Mouse (Mus musculus): Measurements from ENCODE around the gene Lrrc4b. TPM values are rescaled to one million over a fixed set of nuclear protein-coding genes. Genes with fewer than 3 reads are reported as not detected.

Lrrc4b gene
- polyA plus RNA-seq, 1 experiment from 2014 or later: 7.4 TPM

- no peak overlapping the region for H3K4me2 ChIP-seq (ENCODE audit: low read depth)
- no peak overlapping the region for H3K4me3 ChIP-seq (ENCODE audit: low read depth, low read length)
- H3K27ac ChIP-seq (ENCODE audit: low read depth, low read length): no peak overlapping the region
- H3K4me1 ChIP-seq (ENCODE audit: control insufficient read depth, insufficient read depth, low read length): no peaks in the 10 kb centered on the region
- H3K27me3 ChIP-seq (ENCODE audit: control insufficient read depth, insufficient read depth, low read length): no peaks in the 10 kb centered on the region
- H3K9ac ChIP-seq (ENCODE audit: low read length): no peak overlapping the region
- DNase-seq (ENCODE audit: low spot score) (no peak), ATAC-seq (ENCODE audit: insufficient read depth, low FRiP score, low TSS enrichment) (no peak)
- H3K9me3 ChIP-seq (ENCODE audit: control insufficient read depth, low read length): no peaks in the 10 kb centered on the region
- 85% methylated on average over 6 of the region's 6 CpGs for WGBS
- H3K36me3 ChIP-seq (ENCODE audit: control insufficient read depth, insufficient read depth, low read length): no peaks in the 10 kb centered on the region
Observed at GRCm38 (mm10) chr7:44401673-44402072, 27.1 kb upstream of the Lrrc4b start.

- Histone ChIP-seq H3K4me1 (ENCODE audit: control insufficient read depth, insufficient read depth, low read length) (no peaks in the 10 kb centered on the region), H3K9ac (ENCODE audit: low read length) (no peak overlapping the region), H3K4me2 (ENCODE audit: low read depth) (peak overlapping the region; percentile 52), H3K27ac (ENCODE audit: low read depth, low read length) (peak overlapping the region; percentile 40), H3K4me3 (ENCODE audit: low read depth, low read length) (peak overlapping the region; percentile 14), H3K36me3 (ENCODE audit: control insufficient read depth, insufficient read depth, low read length) (no peaks in the 10 kb centered on the region), H3K27me3 (ENCODE audit: control insufficient read depth, insufficient read depth, low read length) (no peaks in the 10 kb centered on the region), H3K9me3 (ENCODE audit: control insufficient read depth, low read length) (no peaks in the 10 kb centered on the region)
- ATAC-seq (ENCODE audit: insufficient read depth, low FRiP score, low TSS enrichment): peak; percentile 98
- 2% methylated on average over 27 of the region's 27 CpGs for WGBS
- DNase-seq (ENCODE audit: low spot score): peak; percentile 95
Observed at GRCm38 (mm10) chr7:44405346-44406014, 23.3 kb upstream of the Lrrc4b start.

DNA sequence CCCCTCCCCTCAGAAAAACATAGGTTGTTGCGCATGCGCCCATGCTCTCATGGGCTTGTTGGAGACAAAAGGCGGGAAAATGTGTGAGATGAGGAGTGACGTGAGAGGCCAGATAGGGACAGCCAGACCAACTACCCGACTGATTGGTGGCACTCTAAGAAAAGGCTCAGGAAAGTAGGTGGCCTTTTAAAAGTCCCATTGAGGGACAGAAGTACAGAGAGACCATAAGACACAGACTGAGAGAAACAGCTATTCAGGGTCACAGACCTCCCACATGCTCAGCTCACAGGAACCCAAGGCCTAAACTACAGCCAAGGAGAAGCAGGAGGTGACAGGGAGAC, 22.8 kb upstream of the Lrrc4b start:
- ATAC-seq (ENCODE audit: insufficient read depth, low FRiP score, low TSS enrichment): peak; percentile 51

DNA sequence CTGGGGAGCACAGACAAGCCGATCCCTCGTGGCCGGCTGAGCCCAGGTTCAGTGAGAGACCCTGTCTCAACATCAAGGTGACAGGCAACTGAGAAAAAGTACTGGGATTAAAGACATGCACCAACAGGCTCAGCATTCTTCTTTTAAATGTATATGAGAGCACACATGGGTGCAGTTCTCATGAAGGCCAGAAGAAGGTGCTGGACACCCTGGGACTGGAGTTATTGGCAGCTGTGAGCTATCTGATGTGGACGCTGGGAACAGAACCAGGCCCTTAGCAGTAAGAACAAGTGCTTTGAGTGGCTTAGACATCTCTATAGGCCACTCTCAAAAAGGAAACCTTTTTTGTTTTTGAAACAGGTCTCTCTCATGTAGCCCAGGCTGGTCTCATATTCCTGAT, 17.7 kb upstream of the Lrrc4b start:
- Histone ChIP-seq H3K9me3 (ENCODE audit: control insufficient read depth, low read length) (no peaks in the 10 kb centered on the region), H3K36me3 (ENCODE audit: control insufficient read depth, insufficient read depth, low read length) (no peaks in the 10 kb centered on the region), H3K27me3 (ENCODE audit: control insufficient read depth, insufficient read depth, low read length) (no peaks in the 10 kb centered on the region), H3K27ac (ENCODE audit: low read depth, low read length) (no peak overlapping the region), H3K4me1 (ENCODE audit: control insufficient read depth, insufficient read depth, low read length) (no peaks in the 10 kb centered on the region), H3K4me2 (ENCODE audit: low read depth) (no peak overlapping the region), H3K4me3 (ENCODE audit: low read depth, low read length) (no peak overlapping the region), H3K9ac (ENCODE audit: low read length) (no peak overlapping the region)
- no peak for ATAC-seq (ENCODE audit: insufficient read depth, low FRiP score, low TSS enrichment)
- DNase-seq (ENCODE audit: low spot score): no peak
- 90% methylated on average over 4 of the region's 4 CpGs for WGBS

More for the DNA sequence above, 22.8 kb upstream of the Lrrc4b start:
- no peak overlapping the region for H3K4me2 ChIP-seq (ENCODE audit: low read depth)
- H3K9me3 ChIP-seq (ENCODE audit: control insufficient read depth, low read length): no peaks in the 10 kb centered on the region
- under 1% methylated on average over 5 of the region's 5 CpGs for WGBS
- H3K4me3 ChIP-seq (ENCODE audit: low read depth, low read length): peak overlapping the region; percentile 14; the same call in 1 of the 2 replicates
- H3K4me1 ChIP-seq (ENCODE audit: control insufficient read depth, insufficient read depth, low read length): no peaks in the 10 kb centered on the region
- no peaks in the 10 kb centered on the region for H3K27me3 ChIP-seq (ENCODE audit: control insufficient read depth, insufficient read depth, low read length)
- no peak overlapping the region for H3K27ac ChIP-seq (ENCODE audit: low read depth, low read length)
- no peaks in the 10 kb centered on the region for H3K36me3 ChIP-seq (ENCODE audit: control insufficient read depth, insufficient read depth, low read length)
- DNase-seq (ENCODE audit: low spot score): no peak
- H3K9ac ChIP-seq (ENCODE audit: low read length): no peak overlapping the region

DNA sequence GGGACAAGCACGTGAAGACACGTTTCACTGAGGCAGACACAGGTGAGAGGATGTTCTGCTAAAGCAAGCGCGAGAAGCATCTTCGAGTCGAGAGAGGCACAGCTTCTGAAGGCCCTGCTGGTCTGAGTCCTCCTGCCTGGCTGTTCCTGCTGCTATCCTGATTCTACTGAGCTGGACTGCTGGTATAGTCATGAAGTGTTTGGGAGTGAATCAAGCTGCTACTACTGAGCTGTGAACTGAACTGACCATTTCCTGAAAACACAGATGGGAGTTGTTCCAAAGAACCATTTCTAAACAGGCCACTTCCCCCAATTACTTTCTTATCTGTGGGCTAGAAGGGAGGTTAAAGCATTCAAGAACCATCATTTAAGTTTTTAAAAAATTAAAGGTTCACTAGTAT, 15.5 kb upstream of the Lrrc4b start:
- H3K4me3 ChIP-seq (ENCODE audit: low read depth, low read length): no peak overlapping the region
- WGBS: 89% methylated on average over 6 of the region's 6 CpGs
- no peak for DNase-seq (ENCODE audit: low spot score)
- H3K4me2 ChIP-seq (ENCODE audit: low read depth): no peak overlapping the region
- H3K27ac ChIP-seq (ENCODE audit: low read depth, low read length): no peak overlapping the region
- ATAC-seq (ENCODE audit: insufficient read depth, low FRiP score, low TSS enrichment): no peak
- no peaks in the 10 kb centered on the region for H3K9me3 ChIP-seq (ENCODE audit: control insufficient read depth, low read length)
- H3K36me3 ChIP-seq (ENCODE audit: control insufficient read depth, insufficient read depth, low read length): no peaks in the 10 kb centered on the region
- H3K4me1 ChIP-seq (ENCODE audit: control insufficient read depth, insufficient read depth, low read length): no peaks in the 10 kb centered on the region
- no peaks in the 10 kb centered on the region for H3K27me3 ChIP-seq (ENCODE audit: control insufficient read depth, insufficient read depth, low read length)
- no peak overlapping the region for H3K9ac ChIP-seq (ENCODE audit: low read length)

GRCm38 (mm10) chr7:44427666-44428065, 1.2 kb upstream of the Lrrc4b start:
- H3K27me3 ChIP-seq (ENCODE audit: control insufficient read depth, insufficient read depth, low read length): peaks cover 10% of the 10 kb centered on the region; the same call in 1 of the 2 replicates
- no peak overlapping the region; the same call in 1 of the 2 replicates for H3K4me2 ChIP-seq (ENCODE audit: low read depth)
- H3K4me3 ChIP-seq (ENCODE audit: low read depth, low read length): no peak overlapping the region
- WGBS: 12% methylated on average over 8 of the region's 8 CpGs
- no peaks in the 10 kb centered on the region for H3K9me3 ChIP-seq (ENCODE audit: control insufficient read depth, low read length)
- no peaks in the 10 kb centered on the region for H3K36me3 ChIP-seq (ENCODE audit: control insufficient read depth, insufficient read depth, low read length)
- H3K27ac ChIP-seq (ENCODE audit: low read depth, low read length): no peak overlapping the region
- H3K9ac ChIP-seq (ENCODE audit: low read length): no peak overlapping the region
- DNase-seq (ENCODE audit: low spot score): no peak
- peaks cover 5% of the 10 kb centered on the region for H3K4me1 ChIP-seq (ENCODE audit: control insufficient read depth, insufficient read depth, low read length)
- ATAC-seq (ENCODE audit: insufficient read depth, low FRiP score, low TSS enrichment): no peak

GRCm38 (mm10) chr7:44428171-44428950, 457 bp upstream of the Lrrc4b start:
- peak overlapping the region; percentile 97 for H3K27ac ChIP-seq (ENCODE audit: low read depth, low read length)
- peak overlapping the region; percentile 71 for H3K4me2 ChIP-seq (ENCODE audit: low read depth)
- H3K9me3 ChIP-seq (ENCODE audit: control insufficient read depth, low read length): no peaks in the 10 kb centered on the region
- peak; percentile 86 for DNase-seq (ENCODE audit: low spot score)
- H3K9ac ChIP-seq (ENCODE audit: low read length): peak overlapping the region; percentile 85
- WGBS: 1% methylated on average over 17 of the region's 38 CpGs
- H3K36me3 ChIP-seq (ENCODE audit: control insufficient read depth, insufficient read depth, low read length): no peaks in the 10 kb centered on the region
- peak; percentile 52; the same call in 1 of the 2 replicates for ATAC-seq (ENCODE audit: insufficient read depth, low FRiP score, low TSS enrichment)
- H3K27me3 ChIP-seq (ENCODE audit: control insufficient read depth, insufficient read depth, low read length): peaks cover 10% of the 10 kb centered on the region; the same call in 1 of the 2 replicates
- peaks cover 5% of the 10 kb centered on the region for H3K4me1 ChIP-seq (ENCODE audit: control insufficient read depth, insufficient read depth, low read length)
- peak overlapping the region; percentile 71 for H3K4me3 ChIP-seq (ENCODE audit: low read depth, low read length)

DNA sequence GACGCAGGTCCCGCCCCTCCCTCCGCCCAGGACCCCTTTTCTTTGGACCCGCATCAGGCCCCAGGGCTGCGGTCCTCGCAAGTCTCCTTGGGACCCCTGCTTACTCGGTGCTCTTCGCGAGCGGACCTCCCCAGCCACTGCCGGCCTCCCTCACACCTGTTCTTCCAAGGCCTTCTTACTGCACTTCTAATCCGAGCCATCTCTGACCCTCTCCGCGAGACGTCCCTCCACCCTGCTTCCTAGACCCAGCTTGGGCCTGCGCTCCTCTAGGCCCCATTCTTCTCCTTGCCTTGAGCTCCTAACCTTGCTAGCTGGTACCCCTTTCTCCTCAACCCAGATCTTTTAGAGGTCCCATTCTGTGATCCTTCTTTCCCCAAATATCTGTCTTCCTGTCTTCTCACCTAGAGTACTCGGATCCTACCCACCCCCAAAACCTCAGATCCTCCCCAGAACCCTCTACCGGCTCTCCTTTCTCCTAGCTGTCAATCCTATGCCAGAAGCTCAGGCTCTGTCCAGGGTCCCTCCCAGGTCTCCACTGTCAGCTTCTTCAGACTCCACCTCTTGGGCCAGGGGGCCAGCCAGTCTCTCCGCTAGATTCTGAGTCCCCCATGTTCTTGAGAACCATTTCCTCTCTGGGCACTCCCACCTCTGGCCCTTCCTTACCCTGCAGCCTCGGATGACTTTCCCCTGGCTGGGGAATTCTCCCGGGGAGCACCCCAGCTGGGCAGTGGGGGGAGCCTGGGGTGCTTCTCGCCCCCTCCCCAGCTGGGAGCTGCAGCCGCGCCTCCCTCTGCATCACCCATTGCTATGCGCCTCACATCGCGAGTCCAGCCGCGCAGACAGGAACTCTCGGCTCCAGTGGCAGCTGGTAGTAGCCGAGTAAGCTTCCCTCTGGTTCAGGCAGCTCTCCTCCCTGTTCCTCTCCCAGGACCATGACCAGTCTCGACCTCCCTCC, 993 bp downstream of the Lrrc4b start:
- Histone ChIP-seq H3K27ac (ENCODE audit: low read depth, low read length) (peak overlapping the region; percentile 97), H3K27me3 (ENCODE audit: control insufficient read depth, insufficient read depth, low read length) (peaks cover 10% of the 10 kb centered on the region; the same call in 1 of the 2 replicates), H3K9ac (ENCODE audit: low read length) (peak overlapping the region; percentile 85), H3K36me3 (ENCODE audit: control insufficient read depth, insufficient read depth, low read length) (no peaks in the 10 kb centered on the region), H3K4me2 (ENCODE audit: low read depth) (peak overlapping the region; percentile 71), H3K4me3 (ENCODE audit: low read depth, low read length) (peak overlapping the region; percentile 71), H3K4me1 (ENCODE audit: control insufficient read depth, insufficient read depth, low read length) (peaks cover 5% of the 10 kb centered on the region), H3K9me3 (ENCODE audit: control insufficient read depth, low read length) (no peaks in the 10 kb centered on the region)
- ATAC-seq (ENCODE audit: insufficient read depth, low FRiP score, low TSS enrichment): peak; percentile 29
- peak; percentile 66 for DNase-seq (ENCODE audit: low spot score)
- 1% methylated on average over 32 of the region's 32 CpGs for WGBS

Data from neural tube, embryonic 11.5 days (tissue).